Mouse (Mus musculus) heart, embryonic 11.5 days (tissue): Measurements from ENCODE around the gene Dock1. TPM values are rescaled to one million over a fixed set of nuclear protein-coding genes. Genes with fewer than 3 reads are reported as not detected.

Experiments
- ATAC-seq: fragments of 200-750 bp; cut with Nextera tagmentation; replicated peaks from 2 replicates; pipeline ENCODE4 v1.8.0; 2017; ENCODE audit warnings: moderate library complexity; ENCODE audit not compliant: insufficient number of reproducible peaks, low FRiP score, low TSS enrichment
- H3K27ac ChIP-seq: fragments of 300-500 bp; sonication (generic); 2 replicates; pipeline ENCODE4 v1.5.1; 2014; ENCODE audit warnings: mild to moderate bottlenecking, low read depth, low read length
- H3K27me3 ChIP-seq: fragments of 300-500 bp; sonication (generic); 2 replicates; pipeline ENCODE4 v1.6.1; 2014; ENCODE audit warnings: mild to moderate bottlenecking, low read length, mixed read lengths; ENCODE audit not compliant: control insufficient read depth, insufficient read depth
- H3K36me3 ChIP-seq: fragments of 300-500 bp; sonication (generic); 2 replicates; pipeline ENCODE4 v1.6.1; 2014; ENCODE audit warnings: mild to moderate bottlenecking, low read length, moderate library complexity, mixed read lengths; ENCODE audit not compliant: control insufficient read depth, insufficient read depth
- H3K4me1 ChIP-seq: fragments of 300-500 bp; sonication (generic); 2 replicates; pipeline ENCODE4 v1.6.1; 2014; ENCODE audit warnings: low read length; ENCODE audit not compliant: control insufficient read depth, insufficient read depth
- H3K4me2 ChIP-seq: fragments of 300-500 bp; sonication (generic); 2 replicates; pipeline ENCODE4 v1.6.1; 2014; ENCODE audit warnings: mild to moderate bottlenecking, moderate library complexity
- H3K4me3 ChIP-seq: fragments of 300-500 bp; sonication (generic); 2 replicates; pipeline ENCODE4 v1.5.1; 2014; ENCODE audit warnings: low read depth, low read length
- H3K9ac ChIP-seq: fragments of 300-500 bp; sonication (generic); 2 replicates; pipeline ENCODE4 v1.6.1; 2014; ENCODE audit warnings: mild to moderate bottlenecking, low read depth, low read length, moderate library complexity
- H3K9me3 ChIP-seq: fragments of 300-500 bp; sonication (generic); replicated peaks from 2 replicates; pipeline ENCODE4 v1.6.1; 2016; ENCODE audit warnings: low read length; ENCODE audit not compliant: control insufficient read depth
- WGBS: fragments of 180-500 bp; shearing (Covaris S2); extraction: QIAGEN DNeasy Blood & Tissue Kit; methylation state at CpG from one replicate; pipeline ENCODE4 v1.1.7; 2014; ENCODE audit not compliant: insufficient replicate concordance; 5-methylcytosine and 5-hydroxymethylcytosine counted together
- polyA plus RNA-seq: library from polyadenylated mRNA; unstranded; fragments of >200 nt; fragmentation: Nextera tagmentation; extraction: Ambion mirVana; gene quantifications from 2 replicates; pipeline ENCODE4 v1.2.1, GENCODE M21; 2014

Gene Dock1
- polyA plus RNA-seq, 1 experiment from 2014 or later, result 26.0 TPM

DNA sequence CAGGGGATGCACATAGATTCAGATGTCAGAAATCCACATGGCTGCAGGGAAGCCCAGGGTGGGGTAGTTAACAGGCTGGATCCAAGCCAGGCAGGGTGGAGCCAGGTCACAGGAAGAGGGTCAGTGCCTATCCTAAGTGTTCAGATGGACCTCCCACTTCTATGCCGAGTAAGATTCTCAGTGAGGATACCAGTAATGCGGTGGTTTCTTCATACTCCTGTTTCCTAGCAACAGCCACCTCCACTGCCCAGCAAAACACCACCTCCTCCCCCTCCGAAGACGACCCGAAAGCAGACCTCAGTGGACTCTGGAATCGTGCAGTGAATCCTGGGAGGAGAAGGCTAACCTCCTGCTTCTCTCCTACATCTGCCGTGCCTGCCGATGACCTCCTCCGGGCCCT, 501.8 kb downstream of the Dock1 start:
- H3K4me2 ChIP-seq, result no peak overlapping the region
- H3K36me3 ChIP-seq, result peaks cover 3% of the 10 kb centered on the region; the same call in 1 of the 2 replicates
- no peaks in the 10 kb centered on the region for H3K9me3 ChIP-seq
- no peak overlapping the region for H3K27ac ChIP-seq
- H3K4me3 ChIP-seq, result no peak overlapping the region
- no peaks in the 10 kb centered on the region for H3K27me3 ChIP-seq
- 75% methylated on average over 9 of the region's 9 CpGs for WGBS
- no peak for ATAC-seq
- H3K4me1 ChIP-seq, result no peaks in the 10 kb centered on the region
- H3K9ac ChIP-seq, result no peak overlapping the region

DNA sequence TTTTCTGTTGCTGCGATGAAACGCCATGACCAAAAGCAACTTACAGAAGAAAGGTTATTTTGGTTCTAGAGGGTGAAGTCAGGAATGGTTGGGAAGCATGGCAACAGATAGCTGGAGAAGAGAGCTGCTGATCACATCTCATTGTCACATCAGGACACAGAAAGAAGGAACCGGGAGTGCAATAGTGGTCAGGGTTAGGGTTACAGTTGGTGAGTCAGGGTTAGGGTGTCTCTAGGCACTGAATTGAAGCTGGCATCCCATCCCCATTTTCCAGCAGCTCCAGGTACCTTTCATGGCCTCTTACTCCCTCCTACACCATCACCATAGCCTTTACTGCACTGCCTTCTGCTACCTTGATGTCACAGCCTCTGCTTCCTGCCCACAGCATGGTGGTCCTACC, 523.7 kb downstream of the Dock1 start:
- no peaks in the 10 kb centered on the region for H3K36me3 ChIP-seq
- ATAC-seq, result no peak
- no peaks in the 10 kb centered on the region for H3K27me3 ChIP-seq
- H3K9me3 ChIP-seq, result no peaks in the 10 kb centered on the region
- H3K9ac ChIP-seq, result no peak overlapping the region
- no peak overlapping the region for H3K4me2 ChIP-seq
- H3K27ac ChIP-seq, result no peak overlapping the region
- H3K4me1 ChIP-seq, result no peaks in the 10 kb centered on the region
- no peak overlapping the region for H3K4me3 ChIP-seq
- 86% methylated on average over 3 of the region's 3 CpGs for WGBS

DNA sequence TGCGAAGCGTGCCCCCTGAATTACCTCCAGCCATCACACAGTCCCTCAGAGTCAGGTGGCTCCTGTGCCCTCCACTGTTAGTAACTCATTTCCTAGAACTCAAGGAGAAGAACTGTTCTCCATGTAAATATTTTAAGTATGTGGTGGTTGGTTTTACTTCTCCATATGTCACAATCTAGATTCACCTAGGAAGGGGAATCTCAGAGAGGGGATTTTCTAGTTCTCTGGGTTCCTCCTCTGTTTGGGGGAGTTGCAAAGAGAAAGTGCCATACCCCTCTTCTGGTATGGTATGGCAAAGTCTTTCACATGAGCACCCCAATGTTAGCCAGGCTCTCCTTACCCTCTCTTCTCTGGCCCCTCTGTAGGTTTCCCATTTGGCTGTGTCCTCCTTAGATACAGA, 525.2 kb downstream of the Dock1 start:
- no peaks in the 10 kb centered on the region for H3K27me3 ChIP-seq
- no peak overlapping the region for H3K27ac ChIP-seq
- H3K36me3 ChIP-seq, result no peaks in the 10 kb centered on the region
- H3K4me2 ChIP-seq, result no peak overlapping the region
- 78% methylated on average over 2 of the region's 2 CpGs for WGBS
- no peaks in the 10 kb centered on the region for H3K4me1 ChIP-seq
- ATAC-seq, result no peak
- no peak overlapping the region for H3K9ac ChIP-seq
- no peak overlapping the region for H3K4me3 ChIP-seq
- H3K9me3 ChIP-seq, result no peaks in the 10 kb centered on the region

GRCm38 (mm10) chr7:135196828-135197227, 526.4 kb downstream of the Dock1 start:
- no peaks in the 10 kb centered on the region for H3K27me3 ChIP-seq
- no peak overlapping the region for H3K4me2 ChIP-seq
- H3K9ac ChIP-seq, result no peak overlapping the region
- no peaks in the 10 kb centered on the region for H3K4me1 ChIP-seq
- no peak overlapping the region for H3K27ac ChIP-seq
- no peaks in the 10 kb centered on the region for H3K36me3 ChIP-seq
- WGBS, result 82% methylated on average over 10 of the region's 10 CpGs
- ATAC-seq, result no peak
- H3K9me3 ChIP-seq, result no peaks in the 10 kb centered on the region
- no peak overlapping the region for H3K4me3 ChIP-seq

DNA sequence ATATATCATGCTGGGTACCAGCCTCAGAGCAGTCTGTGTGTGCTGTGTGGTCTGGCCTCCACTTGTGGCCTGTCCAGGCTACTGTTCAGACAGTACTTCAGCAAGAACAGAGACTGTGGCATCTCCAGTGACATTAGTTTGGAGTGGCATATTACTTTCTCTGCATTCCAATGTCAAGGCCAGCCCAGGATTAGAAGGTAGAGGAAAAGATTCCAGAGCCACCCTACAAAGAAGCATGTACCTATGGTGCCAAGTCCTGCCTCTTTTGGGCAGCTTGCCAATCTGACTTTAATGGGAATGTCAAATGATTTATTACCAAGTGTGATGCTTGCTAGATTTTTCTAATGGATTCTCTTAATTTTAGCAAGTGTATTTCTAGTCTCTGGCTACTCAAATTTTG, 533.5 kb downstream of the Dock1 start:
- Histone ChIP-seq H3K9me3 (no peaks in the 10 kb centered on the region), H3K4me2 (no peak overlapping the region), H3K27me3 (no peaks in the 10 kb centered on the region), H3K27ac (no peak overlapping the region), H3K4me1 (no peaks in the 10 kb centered on the region), H3K4me3 (no peak overlapping the region), H3K36me3 (no peaks in the 10 kb centered on the region), H3K9ac (no peak overlapping the region)
- ATAC-seq, result no peak

DNA sequence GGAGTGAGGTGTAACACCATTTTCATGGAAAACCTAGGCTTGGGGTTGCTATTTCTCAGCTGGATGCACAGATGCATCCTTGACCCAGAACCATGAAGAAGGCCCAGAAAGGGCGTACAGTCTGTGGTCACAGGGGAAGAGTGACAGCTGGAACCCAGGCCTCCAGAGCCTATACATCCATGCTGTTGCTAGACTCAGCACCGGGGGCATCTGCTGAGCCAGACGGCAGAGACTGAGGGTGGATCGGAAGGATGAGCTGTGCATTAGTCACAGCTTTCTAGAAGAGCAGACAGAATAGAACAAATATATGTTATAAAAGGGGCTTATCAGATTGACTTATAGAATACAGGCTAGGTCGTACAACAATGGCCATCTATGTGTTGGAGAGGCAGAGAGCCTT, 534.7 kb downstream of the Dock1 start:
- Histone ChIP-seq H3K4me1 (no peaks in the 10 kb centered on the region), H3K9ac (no peak overlapping the region), H3K36me3 (no peaks in the 10 kb centered on the region), H3K4me2 (no peak overlapping the region), H3K4me3 (no peak overlapping the region), H3K27me3 (no peaks in the 10 kb centered on the region), H3K27ac (no peak overlapping the region), H3K9me3 (no peaks in the 10 kb centered on the region)
- WGBS, result 82% methylated on average over 5 of the region's 5 CpGs
- no peak for ATAC-seq

DNA sequence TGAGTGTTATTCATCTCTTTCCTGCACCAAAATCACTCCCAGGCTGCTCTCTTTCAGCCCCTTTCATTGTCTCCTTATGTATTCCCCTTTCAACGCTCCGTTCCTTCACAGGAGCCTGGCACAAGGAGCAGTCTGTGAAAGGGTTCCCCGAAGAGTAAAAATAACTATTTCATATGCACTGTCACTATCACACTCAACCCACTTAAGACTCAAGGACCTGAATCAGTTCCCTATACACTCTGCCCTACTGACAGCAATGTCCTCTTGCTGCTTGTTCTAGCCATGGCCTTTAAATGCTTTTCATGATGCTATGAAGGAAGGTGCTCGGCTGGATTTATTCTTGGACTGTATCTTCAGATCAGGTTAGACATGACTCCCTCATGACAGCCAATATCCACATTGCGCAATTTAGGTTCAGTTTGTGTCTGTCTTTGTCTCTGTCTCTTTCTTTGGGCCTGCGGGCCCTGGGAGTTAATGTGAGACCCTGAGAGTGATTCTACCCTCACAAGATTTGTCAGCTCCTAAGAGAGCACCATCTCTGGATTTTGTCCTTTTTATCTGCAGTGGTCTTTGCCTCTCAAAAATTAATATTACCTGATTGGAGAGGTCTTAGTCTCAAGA, 538.6 kb downstream of the Dock1 start:
- Histone ChIP-seq H3K4me1 (no peaks in the 10 kb centered on the region), H3K27me3 (no peaks in the 10 kb centered on the region), H3K9me3 (no peaks in the 10 kb centered on the region), H3K36me3 (no peaks in the 10 kb centered on the region), H3K9ac (no peak overlapping the region), H3K27ac (no peak overlapping the region), H3K4me2 (no peak overlapping the region), H3K4me3 (no peak overlapping the region)
- no peak for ATAC-seq
- 67% methylated on average over 6 of the region's 6 CpGs for WGBS

GRCm38 (mm10) chr7:135210296-135210695, 539.8 kb downstream of the Dock1 start:
- no peaks in the 10 kb centered on the region for H3K9me3 ChIP-seq
- no peak overlapping the region for H3K27ac ChIP-seq
- H3K4me2 ChIP-seq, result no peak overlapping the region
- no peaks in the 10 kb centered on the region for H3K27me3 ChIP-seq
- H3K9ac ChIP-seq, result no peak overlapping the region
- no peaks in the 10 kb centered on the region for H3K4me1 ChIP-seq
- no peaks in the 10 kb centered on the region for H3K36me3 ChIP-seq
- H3K4me3 ChIP-seq, result no peak overlapping the region
- ATAC-seq, result no peak

DNA sequence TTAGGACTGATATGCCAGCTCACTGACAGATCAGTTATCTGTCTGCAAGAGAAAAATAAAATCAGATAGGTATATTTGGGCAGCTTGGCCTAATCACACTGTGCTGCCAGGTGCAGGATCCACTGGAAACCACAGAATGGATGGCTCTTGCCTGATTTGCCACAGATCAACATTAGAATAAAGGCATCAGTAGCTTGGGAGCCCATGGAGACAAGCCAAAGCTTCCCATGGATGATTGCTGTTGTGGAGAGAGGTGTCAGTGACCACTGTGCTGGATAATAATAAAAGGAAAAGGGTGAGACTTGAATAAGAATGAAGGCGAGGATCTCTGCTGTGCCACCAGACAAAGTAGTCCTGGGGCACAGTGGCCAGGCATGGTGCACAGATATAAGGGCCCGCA, 540.4 kb downstream of the Dock1 start:
- Histone ChIP-seq H3K27me3 (no peaks in the 10 kb centered on the region), H3K27ac (no peak overlapping the region), H3K36me3 (no peaks in the 10 kb centered on the region), H3K4me2 (no peak overlapping the region), H3K4me1 (no peaks in the 10 kb centered on the region), H3K9me3 (no peaks in the 10 kb centered on the region), H3K9ac (no peak overlapping the region), H3K4me3 (no peak overlapping the region)
- WGBS, result 77% methylated on average over 2 of the region's 2 CpGs
- no peak for ATAC-seq
